Mouse (Mus musculus): Measurements from ENCODE around the gene Gatm. TPM values are rescaled to one million over a fixed set of nuclear protein-coding genes. Genes with fewer than 3 reads are reported as not detected.

The Gatm gene
- polyA plus RNA-seq, 1 experiment from 2014 or later, result 38.7 TPM

DNA sequence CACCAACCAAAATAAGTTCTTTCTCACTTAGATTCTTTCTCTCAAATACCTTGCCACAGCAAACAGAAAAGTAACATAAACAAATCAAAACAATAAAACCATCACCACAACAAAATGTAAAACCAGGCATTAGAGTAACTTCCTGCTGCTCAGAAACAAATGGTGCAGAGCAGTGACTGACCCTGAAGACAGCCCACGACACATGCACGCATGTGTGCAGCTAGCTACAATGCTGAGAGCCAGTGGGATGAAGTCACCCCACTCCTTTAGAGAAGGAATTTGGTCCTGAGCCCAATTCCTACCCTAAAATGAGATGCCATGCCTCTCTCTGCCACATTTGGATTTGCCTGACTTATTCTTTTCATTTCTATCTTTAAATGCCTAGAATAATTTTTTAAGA lies 9.7 kb downstream of the Gatm start:
- H3K27me3 ChIP-seq, result no peaks in the 10 kb centered on the region
- no peaks in the 10 kb centered on the region for H3K4me1 ChIP-seq
- no peaks in the 10 kb centered on the region for H3K9me3 ChIP-seq
- ATAC-seq (ENCODE audit: low FRiP score, low read depth), result no peak
- no peaks in the 10 kb centered on the region for H3K36me3 ChIP-seq
- no peak overlapping the region for H3K27ac ChIP-seq
- no peak overlapping the region for H3K9ac ChIP-seq
- H3K4me2 ChIP-seq (replicated peaks), result no peak overlapping the region
- no peak overlapping the region for H3K4me3 ChIP-seq
- WGBS, result 78% methylated on average over 2 of the region's 2 CpGs

DNA sequence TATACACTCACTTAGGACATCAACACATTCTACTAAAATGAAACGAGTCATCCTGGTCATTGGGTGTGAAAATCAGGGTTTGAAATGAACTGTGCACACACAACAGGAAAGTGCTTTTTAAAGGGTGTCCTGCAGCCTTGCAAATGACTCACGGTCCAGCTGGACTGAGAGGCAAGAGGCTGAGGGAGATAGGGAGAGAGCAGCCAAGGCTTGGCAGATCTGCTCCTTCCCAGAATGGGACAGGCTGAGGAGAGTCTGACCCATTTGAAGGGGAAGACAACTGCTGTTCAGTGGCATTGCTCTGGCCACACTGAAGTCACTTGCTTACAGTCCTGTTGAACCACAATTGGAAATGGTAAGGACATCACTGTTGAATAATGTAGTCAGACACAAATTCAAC lies 11.4 kb downstream of the Gatm start:
- WGBS, result 73% methylated on average over 2 of the region's 2 CpGs
- no peak overlapping the region for H3K27ac ChIP-seq
- H3K9me3 ChIP-seq, result no peaks in the 10 kb centered on the region
- no peaks in the 10 kb centered on the region for H3K4me1 ChIP-seq
- H3K4me3 ChIP-seq, result no peak overlapping the region
- no peak overlapping the region for H3K9ac ChIP-seq
- H3K4me2 ChIP-seq (replicated peaks), result no peak overlapping the region
- H3K27me3 ChIP-seq, result no peaks in the 10 kb centered on the region
- ATAC-seq (ENCODE audit: low FRiP score, low read depth), result no peak
- no peaks in the 10 kb centered on the region for H3K36me3 ChIP-seq

DNA sequence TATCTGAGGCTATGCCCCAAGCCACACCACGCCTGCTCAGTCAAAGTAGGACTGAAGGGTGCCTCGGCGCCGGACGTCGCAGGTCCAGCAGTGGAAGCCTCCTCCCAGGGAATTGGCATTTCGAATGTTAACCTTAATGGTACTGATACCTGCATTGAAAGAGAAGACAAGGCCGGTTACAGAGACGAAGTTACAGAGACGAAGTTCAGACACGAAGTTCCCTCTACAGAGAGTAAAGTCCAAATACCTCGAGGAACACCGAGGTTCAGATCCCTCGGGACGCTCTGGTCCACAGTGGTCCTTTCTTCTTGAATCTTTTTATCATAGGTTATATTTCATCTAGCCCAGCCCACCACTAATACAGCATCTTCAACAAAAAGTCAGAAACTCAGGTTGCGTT lies 15.6 kb downstream of the Gatm start:
- H3K27ac ChIP-seq, result no peak overlapping the region
- H3K36me3 ChIP-seq, result no peaks in the 10 kb centered on the region
- H3K9ac ChIP-seq, result no peak overlapping the region
- no peaks in the 10 kb centered on the region for H3K9me3 ChIP-seq
- 91% methylated on average over 16 of the region's 16 CpGs for WGBS
- H3K4me1 ChIP-seq, result no peaks in the 10 kb centered on the region
- no peak overlapping the region for H3K4me3 ChIP-seq
- no peak for ATAC-seq (ENCODE audit: low FRiP score, low read depth)
- no peaks in the 10 kb centered on the region for H3K27me3 ChIP-seq
- H3K4me2 ChIP-seq (replicated peaks), result no peak overlapping the region

DNA sequence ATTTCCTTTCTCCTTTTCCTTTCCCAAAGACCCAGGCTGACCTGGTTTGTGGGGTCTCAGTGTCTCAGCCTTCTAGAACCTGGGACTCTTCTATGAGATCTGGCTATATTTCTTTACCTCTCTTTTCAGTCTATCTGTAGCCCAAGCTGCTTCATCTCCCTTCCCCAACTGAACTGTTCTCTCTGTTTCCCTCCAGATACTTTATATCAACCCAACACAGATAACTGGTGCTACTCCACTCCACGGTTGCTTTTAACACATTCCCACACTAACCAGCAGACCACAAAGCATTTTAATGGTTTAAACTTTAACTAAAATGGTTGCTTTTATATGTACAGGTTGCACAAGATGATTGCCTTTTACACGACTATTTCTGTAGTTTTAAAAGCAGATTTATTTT lies 19.9 kb downstream of the Gatm start:
- ATAC-seq (ENCODE audit: low FRiP score, low read depth), result no peak
- Histone ChIP-seq H3K9ac (no peak overlapping the region), H3K36me3 (no peaks in the 10 kb centered on the region), H3K9me3 (no peaks in the 10 kb centered on the region), H3K27ac (no peak overlapping the region), H3K4me1 (no peaks in the 10 kb centered on the region), H3K4me3 (no peak overlapping the region), H3K27me3 (no peaks in the 10 kb centered on the region), H3K4me2 (replicated peaks) (no peak overlapping the region)
- WGBS, result 57% methylated on average over 2 of the region's 2 CpGs

DNA sequence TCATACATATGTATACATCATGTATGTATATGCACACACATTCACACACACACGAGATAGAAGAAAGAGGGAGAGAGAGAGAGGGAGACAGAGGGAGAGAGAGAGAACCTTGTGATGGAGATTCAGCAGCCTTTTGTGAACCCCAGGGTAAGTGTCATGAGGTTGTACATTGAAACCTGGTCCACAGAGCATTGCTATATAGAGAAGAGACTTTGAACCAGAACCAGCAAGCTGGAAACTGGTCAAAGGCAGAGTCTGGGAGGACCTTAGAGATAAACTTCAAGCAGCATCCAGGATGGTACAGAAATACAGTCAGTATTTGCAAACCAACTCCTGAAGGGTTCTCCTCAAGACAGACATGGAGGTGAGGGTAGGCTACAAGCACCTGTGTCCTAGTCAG lies 20.8 kb downstream of the Gatm start:
- H3K4me3 ChIP-seq, result no peak overlapping the region
- H3K9me3 ChIP-seq, result no peaks in the 10 kb centered on the region
- ATAC-seq (ENCODE audit: low FRiP score, low read depth), result no peak
- H3K9ac ChIP-seq, result no peak overlapping the region
- no peak overlapping the region for H3K4me2 ChIP-seq (replicated peaks)
- 59% methylated on average over 1 of the region's 1 CpGs for WGBS
- no peak overlapping the region for H3K27ac ChIP-seq
- H3K4me1 ChIP-seq, result no peaks in the 10 kb centered on the region
- H3K36me3 ChIP-seq, result no peaks in the 10 kb centered on the region
- no peaks in the 10 kb centered on the region for H3K27me3 ChIP-seq

DNA sequence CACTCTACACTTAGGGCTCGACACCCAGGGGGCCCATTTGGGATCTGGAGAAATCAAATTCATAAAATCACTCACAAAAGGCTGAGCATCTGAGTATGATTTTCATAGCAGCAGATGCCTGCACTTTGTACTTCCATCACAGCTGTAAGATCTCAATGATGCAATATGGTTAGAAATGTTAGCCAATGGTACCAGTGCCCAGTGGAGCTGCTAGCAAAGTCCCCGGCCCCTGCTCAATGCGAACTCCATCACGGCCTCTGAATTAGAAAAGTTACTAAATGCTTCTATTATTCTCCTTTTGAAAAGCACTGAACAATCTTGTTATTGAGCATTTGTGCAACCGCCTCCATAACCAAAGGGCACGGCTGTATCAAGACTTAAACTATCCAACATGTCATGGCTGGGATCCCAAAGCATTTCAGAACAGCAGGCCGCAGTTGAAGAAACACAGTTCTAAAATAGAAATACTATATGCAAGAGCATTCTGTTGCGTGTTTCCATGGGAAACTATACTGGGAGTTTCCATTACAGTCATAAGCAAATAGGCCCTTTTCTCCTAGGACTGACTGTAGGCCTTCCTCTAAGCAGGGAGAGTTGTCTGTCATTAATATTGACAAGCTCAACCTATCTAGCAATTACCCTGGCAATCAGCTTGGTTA lies 23.1 kb downstream of the Gatm start:
- H3K4me2 ChIP-seq (replicated peaks), result no peak overlapping the region
- H3K27me3 ChIP-seq, result no peaks in the 10 kb centered on the region
- H3K36me3 ChIP-seq, result no peaks in the 10 kb centered on the region
- no peak overlapping the region for H3K27ac ChIP-seq
- 82% methylated on average over 8 of the region's 8 CpGs for WGBS
- H3K4me1 ChIP-seq, result no peaks in the 10 kb centered on the region
- no peak overlapping the region for H3K9ac ChIP-seq
- H3K4me3 ChIP-seq, result no peak overlapping the region
- ATAC-seq (ENCODE audit: low FRiP score, low read depth), result no peak
- no peaks in the 10 kb centered on the region for H3K9me3 ChIP-seq

DNA sequence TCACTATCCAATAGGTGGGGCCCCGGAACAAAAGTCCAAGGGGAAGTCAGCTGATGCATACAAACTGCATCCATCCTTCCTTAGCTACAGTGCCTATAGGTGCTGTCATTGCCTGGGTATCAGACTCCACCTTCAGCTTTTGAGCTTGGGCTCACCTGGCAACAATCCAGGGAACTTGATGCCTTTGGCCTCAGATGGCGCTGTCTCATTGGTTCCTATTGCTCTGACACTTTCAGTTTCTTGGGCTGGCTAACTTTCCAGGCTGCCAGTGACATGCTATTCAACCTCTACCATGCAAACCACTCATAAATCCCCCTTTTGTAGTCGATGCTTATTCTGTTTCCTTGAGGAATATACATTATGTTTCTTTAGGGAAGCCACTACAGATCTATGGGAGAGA lies 24.8 kb downstream of the Gatm start:
- Histone ChIP-seq H3K4me3 (no peak overlapping the region), H3K27ac (no peak overlapping the region), H3K4me2 (replicated peaks) (no peak overlapping the region), H3K4me1 (no peaks in the 10 kb centered on the region), H3K36me3 (no peaks in the 10 kb centered on the region), H3K27me3 (no peaks in the 10 kb centered on the region), H3K9me3 (no peaks in the 10 kb centered on the region), H3K9ac (no peak overlapping the region)
- 67% methylated on average over 3 of the region's 3 CpGs for WGBS
- no peak for ATAC-seq (ENCODE audit: low FRiP score, low read depth)

DNA sequence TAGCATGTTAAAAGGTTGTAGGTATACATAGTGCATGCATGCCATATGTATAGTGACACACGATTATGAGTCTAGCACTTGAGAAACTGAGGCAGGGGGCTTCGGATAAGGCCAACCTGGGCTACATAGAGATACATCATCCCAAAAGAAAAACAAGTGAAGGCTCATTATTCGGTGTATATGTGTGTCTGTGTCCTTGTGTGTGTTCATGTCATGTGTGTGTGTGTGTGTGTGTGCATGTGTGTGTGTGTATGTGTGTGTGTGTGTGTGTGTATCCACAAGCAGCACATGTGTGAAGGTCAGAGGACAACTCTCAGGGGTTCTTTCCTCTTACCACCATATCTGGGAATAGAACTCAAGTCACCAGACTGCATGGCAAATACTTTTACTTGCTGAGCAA lies 28.8 kb downstream of the Gatm start:
- Histone ChIP-seq H3K27ac (no peak overlapping the region), H3K9ac (no peak overlapping the region), H3K27me3 (no peaks in the 10 kb centered on the region), H3K9me3 (no peaks in the 10 kb centered on the region), H3K4me1 (no peaks in the 10 kb centered on the region), H3K36me3 (no peaks in the 10 kb centered on the region), H3K4me2 (replicated peaks) (no peak overlapping the region), H3K4me3 (no peak overlapping the region)
- no peak for ATAC-seq (ENCODE audit: low FRiP score, low read depth)
- 92% methylated on average over 3 of the region's 3 CpGs for WGBS

DNA sequence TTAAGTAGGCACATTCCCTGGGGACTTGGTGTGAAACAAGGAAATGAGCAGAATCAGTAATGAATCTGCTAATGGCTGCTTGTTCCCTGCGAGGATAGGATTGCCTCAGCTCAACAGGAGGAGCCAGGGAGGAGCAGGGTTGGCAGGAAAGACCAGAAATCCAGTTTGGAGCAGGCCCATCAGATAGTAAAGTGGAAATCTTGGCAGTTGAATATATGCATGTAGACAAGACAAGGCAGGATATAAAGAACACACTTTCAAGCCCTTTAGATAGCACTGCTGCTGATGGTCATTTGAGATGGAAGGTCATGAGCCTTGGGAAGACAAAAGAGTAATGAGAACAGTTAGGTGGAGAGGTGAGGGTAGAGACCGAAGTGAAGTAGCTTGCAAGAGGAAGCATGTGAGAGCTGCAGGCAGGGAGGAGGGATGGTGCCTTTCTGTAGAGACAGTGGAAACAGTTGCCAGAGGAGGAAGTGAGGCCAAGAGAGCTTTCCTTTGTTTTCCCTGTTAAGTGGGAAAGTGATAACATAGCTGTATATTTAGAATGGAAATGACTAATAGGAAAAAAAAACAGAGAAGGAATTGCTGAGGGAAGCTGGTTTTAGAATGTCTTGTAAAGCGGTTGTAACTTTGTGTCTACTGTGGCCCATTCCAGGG lies 29.6 kb downstream of the Gatm start:
- H3K9ac ChIP-seq, result no peak overlapping the region
- H3K4me3 ChIP-seq, result no peak overlapping the region
- no peaks in the 10 kb centered on the region for H3K9me3 ChIP-seq
- H3K4me1 ChIP-seq, result no peaks in the 10 kb centered on the region
- H3K36me3 ChIP-seq, result no peaks in the 10 kb centered on the region
- no peak overlapping the region for H3K27ac ChIP-seq
- H3K4me2 ChIP-seq (replicated peaks), result no peak overlapping the region
- WGBS, result 67% methylated on average over 3 of the region's 3 CpGs
- no peak for ATAC-seq (ENCODE audit: low FRiP score, low read depth)
- no peaks in the 10 kb centered on the region for H3K27me3 ChIP-seq

DNA sequence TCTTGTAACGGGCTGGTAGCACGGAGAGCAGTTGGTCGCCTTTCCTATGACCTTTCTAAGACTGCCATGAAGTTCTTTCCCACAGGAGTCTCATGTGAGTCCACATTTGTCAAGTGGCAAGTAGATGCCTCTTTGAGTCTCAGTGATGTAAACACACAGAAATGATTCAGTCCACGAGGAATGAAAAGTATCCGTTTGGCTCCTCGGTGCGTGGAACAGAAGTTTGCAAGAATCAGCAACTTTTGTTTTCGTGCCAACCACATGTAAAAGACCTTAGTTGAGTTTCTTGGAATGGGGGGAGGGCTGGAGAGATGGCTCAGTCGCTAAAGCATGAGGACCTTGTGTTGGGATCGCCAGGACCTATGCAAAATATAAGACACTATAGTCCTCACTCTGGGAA lies 30.7 kb downstream of the Gatm start:
- no peak overlapping the region for H3K4me2 ChIP-seq (replicated peaks)
- WGBS, result 75% methylated on average over 10 of the region's 10 CpGs
- no peaks in the 10 kb centered on the region for H3K4me1 ChIP-seq
- no peak overlapping the region for H3K27ac ChIP-seq
- no peak for ATAC-seq (ENCODE audit: low FRiP score, low read depth)
- H3K9me3 ChIP-seq, result no peaks in the 10 kb centered on the region
- no peaks in the 10 kb centered on the region for H3K36me3 ChIP-seq
- H3K27me3 ChIP-seq, result no peaks in the 10 kb centered on the region; the same call in 1 of the 2 replicates
- no peak overlapping the region for H3K9ac ChIP-seq
- no peak overlapping the region for H3K4me3 ChIP-seq

DNA sequence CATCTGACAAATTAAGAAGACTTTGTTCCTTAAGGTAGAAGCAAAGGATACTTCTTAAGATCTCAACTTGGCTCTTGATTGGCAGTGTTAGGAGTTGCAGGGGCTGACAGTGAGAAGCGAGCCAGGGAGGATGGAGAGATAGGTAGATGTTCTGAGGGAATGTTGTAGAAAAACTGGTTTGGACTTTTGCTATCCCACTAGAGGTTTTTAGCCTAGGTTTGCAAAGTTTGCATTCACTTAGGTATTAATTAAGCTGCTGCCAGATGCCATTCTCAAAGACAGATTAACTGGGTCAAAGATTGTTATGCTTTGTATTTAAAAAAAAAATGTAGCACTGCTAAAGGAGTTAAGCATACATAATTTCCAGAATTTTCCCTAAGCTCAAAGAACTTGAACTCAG lies 33.8 kb downstream of the Gatm start:
- H3K27ac ChIP-seq, result no peak overlapping the region
- WGBS, result 73% methylated on average over 1 of the region's 1 CpGs
- no peak overlapping the region for H3K4me2 ChIP-seq (replicated peaks)
- no peaks in the 10 kb centered on the region; the same call in 1 of the 2 replicates for H3K27me3 ChIP-seq
- H3K9ac ChIP-seq, result no peak overlapping the region
- no peaks in the 10 kb centered on the region for H3K36me3 ChIP-seq
- no peak for ATAC-seq (ENCODE audit: low FRiP score, low read depth)
- H3K4me1 ChIP-seq, result no peaks in the 10 kb centered on the region
- H3K4me3 ChIP-seq, result no peak overlapping the region
- H3K9me3 ChIP-seq, result no peaks in the 10 kb centered on the region

DNA sequence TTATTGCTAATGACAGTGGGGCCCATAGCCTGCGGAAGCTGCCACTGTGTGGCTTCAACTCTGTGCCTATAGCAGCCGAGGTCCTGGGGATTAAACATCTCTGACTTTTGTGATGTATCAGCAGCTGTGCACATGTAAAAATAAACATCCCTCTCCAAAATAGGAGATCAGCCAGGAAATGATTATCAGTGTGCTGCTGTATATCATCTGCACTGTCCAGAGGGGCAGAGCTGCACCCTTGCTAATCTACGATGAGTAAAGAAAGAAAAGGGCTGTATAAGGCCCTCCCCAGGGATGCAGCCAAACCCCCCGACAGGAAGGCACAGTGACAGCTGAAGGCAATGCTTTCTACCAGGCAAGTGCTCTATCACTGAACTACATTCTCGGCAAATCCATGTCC lies 34.8 kb downstream of the Gatm start:
- H3K36me3 ChIP-seq, result no peaks in the 10 kb centered on the region
- no peaks in the 10 kb centered on the region for H3K4me1 ChIP-seq
- no peak overlapping the region for H3K9ac ChIP-seq
- no peaks in the 10 kb centered on the region; the same call in 1 of the 2 replicates for H3K27me3 ChIP-seq
- WGBS, result 30% methylated on average over 5 of the region's 5 CpGs
- H3K9me3 ChIP-seq, result no peaks in the 10 kb centered on the region
- ATAC-seq (ENCODE audit: low FRiP score, low read depth), result 0 out of 2 replicates have a peak, but pooled peaks have one; percentile 57
- no peak overlapping the region for H3K4me3 ChIP-seq
- H3K4me2 ChIP-seq (replicated peaks), result no peak overlapping the region
- H3K27ac ChIP-seq, result no peak overlapping the region

DNA sequence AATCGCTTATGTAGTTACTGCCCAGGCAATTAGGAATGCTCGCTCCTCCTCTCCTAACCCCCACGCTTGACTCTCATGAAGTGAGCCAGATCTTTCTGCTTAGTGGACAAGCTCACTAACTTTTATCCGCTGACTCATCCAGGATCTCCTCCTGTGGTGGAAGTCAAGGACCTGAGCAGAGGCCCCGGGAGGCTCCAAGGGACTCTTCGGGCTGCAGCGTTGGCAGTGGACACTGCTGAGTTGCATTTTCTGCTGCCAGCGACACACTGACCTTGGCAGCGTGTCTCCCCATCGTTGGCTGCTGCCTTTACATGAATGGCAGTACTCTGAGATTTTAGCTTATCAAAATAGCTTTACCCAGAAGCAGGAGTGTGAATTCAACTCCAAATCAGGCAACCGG lies 35.6 kb downstream of the Gatm start:
- H3K4me3 ChIP-seq, result no peak overlapping the region
- no peaks in the 10 kb centered on the region for H3K36me3 ChIP-seq
- H3K27ac ChIP-seq, result no peak overlapping the region
- no peaks in the 10 kb centered on the region for H3K4me1 ChIP-seq
- no peak for ATAC-seq (ENCODE audit: low FRiP score, low read depth)
- H3K9me3 ChIP-seq, result no peaks in the 10 kb centered on the region
- H3K4me2 ChIP-seq (replicated peaks), result no peak overlapping the region
- 71% methylated on average over 11 of the region's 11 CpGs for WGBS
- no peak overlapping the region for H3K9ac ChIP-seq
- H3K27me3 ChIP-seq, result no peaks in the 10 kb centered on the region; the same call in 1 of the 2 replicates
